35 mouse cellular contexts compared by ENCODE assay signal in genomic region chr6:90317510-90318258, GRCm38 (mm10). TPM values are rescaled to one million over a fixed set of nuclear protein-coding genes. Genes with fewer than 3 reads are reported as not detected.
DNase-seq lines count a peak whose midpoint lies in the region; ATAC-seq and TF ChIP-seq lines count a peak whose summit lies in the region.
"Had no signal": no experiment of that assay in that cellular context is flagged by ENCODE, and none has a peak within 500 bp of the region (broad histone marks: within the 10 kb centered on the region; RNA-seq: fewer than 3 reads in every experiment).

No protein-coding gene starts in this region.

- TF ChIP-seq CTCF in hindbrain, postnatal 0 days (IDR thresholded peaks at IDR 0.05; ENCODE audit: low read depth) = 0 out of 2 replicates have a peak, but pooled peaks have one; percentile 14

- no peak overlapping the region for H3K4me2 ChIP-seq in hindbrain, postnatal 0 days (ENCODE audit: low read depth, low read length)
- H3K4me2 ChIP-seq in hindbrain, embryonic 14.5 days (replicated peaks) = no peak overlapping the region
- H3K4me2 ChIP-seq in myocyte (ENCODE audit: low read depth) = peak overlapping the region; percentile 36
- H3K4me2 ChIP-seq in neural tube, embryonic 15.5 days = no peak overlapping the region
- no peak overlapping the region for H3K4me2 ChIP-seq in intestine, embryonic 15.5 days (replicated peaks)
- H3K4me2 ChIP-seq: embryonic facial prominence, embryonic 12.5 days; embryonic facial prominence, embryonic 15.5 days; forebrain, embryonic 12.5 days; forebrain, embryonic 15.5 days; heart, embryonic 12.5 days; heart, embryonic 15.5 days; hindbrain, embryonic 15.5 days had no signal

- peak; percentile 90 for DNase-seq in heart, adult 11 months
- no peak for DNase-seq in heart, postnatal 36 days
- no peak for DNase-seq in hindbrain, postnatal 0 days (ENCODE audit: low spot score)
- DNase-seq in hindbrain, embryonic 14.5 days (ENCODE audit: low spot score) = no peak
- DNase-seq in ovary, postnatal 36 days (ENCODE audit: low spot score) = no peak
- DNase-seq: adrenal gland, adult 2 months; adrenal gland, postnatal 14 days; B cell, adult 2 months; cerebellum, adult 11 months; cerebellum, adult 9-11 months; cerebellum, postnatal 25 days; gastrocnemius, adult 2 months; gastrocnemius, postnatal 14 days; heart, postnatal 14 days had no signal

- no peaks in the 10 kb centered on the region for H3K36me3 ChIP-seq in hindbrain, postnatal 0 days (ENCODE audit: insufficient read depth, low read length)
- no peaks in the 10 kb centered on the region for H3K36me3 ChIP-seq in hindbrain, embryonic 14.5 days (replicated peaks; ENCODE audit: control insufficient read depth, insufficient read depth)
- no peaks in the 10 kb centered on the region for H3K36me3 ChIP-seq in myocyte (ENCODE audit: control insufficient read depth, insufficient read depth)
- H3K36me3 ChIP-seq in neural tube, embryonic 15.5 days = no peaks in the 10 kb centered on the region
- H3K36me3 ChIP-seq in intestine, embryonic 15.5 days = no peaks in the 10 kb centered on the region
- H3K36me3 ChIP-seq: embryonic facial prominence, embryonic 12.5 days; embryonic facial prominence, embryonic 15.5 days; forebrain, embryonic 12.5 days; forebrain, embryonic 15.5 days; G1E; heart, embryonic 12.5 days; heart, embryonic 15.5 days; hindbrain, embryonic 10.5 days; hindbrain, embryonic 15.5 days had no signal

- H3K4me1 ChIP-seq in hindbrain, postnatal 0 days (ENCODE audit: insufficient read depth, low read length) = no peaks in the 10 kb centered on the region
- no peaks in the 10 kb centered on the region for H3K4me1 ChIP-seq in hindbrain, embryonic 14.5 days (replicated peaks; ENCODE audit: control insufficient read depth, insufficient read depth, low read length)
- H3K4me1 ChIP-seq in neural tube, embryonic 15.5 days = peaks cover 3% of the 10 kb centered on the region; the same call in 1 of the 2 replicates
- H3K4me1 ChIP-seq in intestine, embryonic 15.5 days (replicated peaks) = no peaks in the 10 kb centered on the region
- H3K4me1 ChIP-seq: embryonic facial prominence, embryonic 12.5 days; embryonic facial prominence, embryonic 15.5 days; forebrain, embryonic 12.5 days; forebrain, embryonic 15.5 days; heart, embryonic 12.5 days; heart, embryonic 15.5 days; hindbrain, embryonic 15.5 days had no signal

- H3K9me3 ChIP-seq in hindbrain, postnatal 0 days (ENCODE audit: low read length) = no peaks in the 10 kb centered on the region
- no peaks in the 10 kb centered on the region for H3K9me3 ChIP-seq in hindbrain, embryonic 14.5 days (ENCODE audit: control insufficient read depth, low read length)
- H3K9me3 ChIP-seq in neural tube, embryonic 15.5 days (replicated peaks) = no peaks in the 10 kb centered on the region
- H3K9me3 ChIP-seq in intestine, embryonic 15.5 days = no peaks in the 10 kb centered on the region
- H3K9me3 ChIP-seq: embryonic facial prominence, embryonic 12.5 days; embryonic facial prominence, embryonic 15.5 days; forebrain, embryonic 12.5 days; forebrain, embryonic 15.5 days; G1E; heart, embryonic 15.5 days; hindbrain, embryonic 10.5 days; hindbrain, embryonic 15.5 days had no signal

- no peak for ATAC-seq in hindbrain, postnatal 0 days
- ATAC-seq in hindbrain, embryonic 14.5 days (ENCODE audit: low FRiP score) = no peak
- ATAC-seq in neural tube, embryonic 15.5 days (ENCODE audit: low FRiP score) = peak; percentile 68
- no peak for ATAC-seq in intestine, embryonic 15.5 days
- ATAC-seq: forebrain, embryonic 15.5 days; inflammation-experienced regulatory T-cells, adult 6 months; intestine, postnatal 0 days; Patski had no signal

- no peak overlapping the region for H3K27ac ChIP-seq in hindbrain, postnatal 0 days
- H3K27ac ChIP-seq in hindbrain, embryonic 14.5 days = no peak overlapping the region
- no peak overlapping the region for H3K27ac ChIP-seq in neural tube, embryonic 15.5 days (replicated peaks)
- H3K27ac ChIP-seq in intestine, embryonic 15.5 days = no peak overlapping the region
- H3K27ac ChIP-seq: embryonic facial prominence, embryonic 12.5 days; embryonic facial prominence, embryonic 15.5 days; forebrain, embryonic 12.5 days; forebrain, embryonic 15.5 days; gastrocnemius, adult 2 months; heart, embryonic 15.5 days; hindbrain, embryonic 10.5 days; hindbrain, embryonic 15.5 days had no signal

- H3ac ChIP-seq in myocyte (ENCODE audit: control insufficient read depth, insufficient read length) = no peak overlapping the region

- 66% methylated on average over 2 of the region's 2 CpGs for WGBS in hindbrain, postnatal 0 days
- 60% methylated on average over 2 of the region's 2 CpGs for WGBS in hindbrain, embryonic 14.5 days
- WGBS in neural tube, embryonic 15.5 days = 49% methylated on average over 2 of the region's 2 CpGs
- WGBS in intestine, embryonic 15.5 days = 75% methylated on average over 2 of the region's 2 CpGs

- no peak for TF ChIP-seq POLR2A in myocyte (IDR thresholded peaks at IDR 0.05; ENCODE audit: insufficient read length, low read depth)

- no peaks in the 10 kb centered on the region for H3K27me3 ChIP-seq in hindbrain, postnatal 0 days (ENCODE audit: insufficient read depth, low read length)
- H3K27me3 ChIP-seq in hindbrain, embryonic 14.5 days (ENCODE audit: control insufficient read depth, insufficient read depth, low read length) = no peaks in the 10 kb centered on the region
- no peaks in the 10 kb centered on the region for H3K27me3 ChIP-seq in myocyte (ENCODE audit: control insufficient read depth, insufficient read depth, insufficient read length)
- H3K27me3 ChIP-seq in neural tube, embryonic 15.5 days (replicated peaks) = no peaks in the 10 kb centered on the region
- no peaks in the 10 kb centered on the region for H3K27me3 ChIP-seq in intestine, embryonic 15.5 days (replicated peaks)
- H3K27me3 ChIP-seq: embryonic facial prominence, embryonic 12.5 days; embryonic facial prominence, embryonic 15.5 days; forebrain, embryonic 12.5 days; forebrain, embryonic 15.5 days; heart, embryonic 12.5 days; heart, embryonic 15.5 days; hindbrain, embryonic 15.5 days; Patski had no signal

- no peak overlapping the region for H3K9ac ChIP-seq in hindbrain, postnatal 0 days (replicated peaks; ENCODE audit: low read length)
- no peak overlapping the region for H3K9ac ChIP-seq in hindbrain, embryonic 14.5 days
- no peak overlapping the region for H3K9ac ChIP-seq in neural tube, embryonic 15.5 days (replicated peaks)
- no peak overlapping the region for H3K9ac ChIP-seq in intestine, embryonic 15.5 days
- H3K9ac ChIP-seq: embryonic facial prominence, embryonic 12.5 days; embryonic facial prominence, embryonic 15.5 days; forebrain, embryonic 12.5 days; forebrain, embryonic 15.5 days; heart, embryonic 12.5 days; heart, embryonic 15.5 days; hindbrain, embryonic 15.5 days had no signal

- no peaks in the 10 kb centered on the region for H3K79me2 ChIP-seq in myocyte (ENCODE audit: control insufficient read depth, insufficient read depth)

- intact Hi-C loops in heart, postnatal 36 days (cut with DNase I) = no loop called here

- H3K4me3 ChIP-seq in hindbrain, postnatal 0 days (ENCODE audit: low read length) = no peak overlapping the region
- no peak overlapping the region for H3K4me3 ChIP-seq in hindbrain, embryonic 14.5 days (replicated peaks; ENCODE audit: low read length)
- no peak overlapping the region for H3K4me3 ChIP-seq in myocyte
- H3K4me3 ChIP-seq in neural tube, embryonic 15.5 days (replicated peaks) = no peak overlapping the region
- H3K4me3 ChIP-seq in intestine, embryonic 15.5 days (replicated peaks) = no peak overlapping the region
- H3K4me3 ChIP-seq: embryonic facial prominence, embryonic 12.5 days; embryonic facial prominence, embryonic 15.5 days; forebrain, embryonic 12.5 days; forebrain, embryonic 15.5 days; gastrocnemius, adult 2 months; heart, embryonic 12.5 days; heart, embryonic 15.5 days; hindbrain, embryonic 10.5 days; hindbrain, embryonic 15.5 days had no signal

TF ChIP-seq in myocyte, 11 proteins besides CTCF, POLR2A, EP300 and RAD21:
- TF ChIP-seq E2F4 (IDR thresholded peaks at IDR 0.05; ENCODE audit: insufficient read depth) = no peak

RNA-seq across cellular contexts. Expression of gene Chst13, which starts 7.3 kb away (rescaled TPM):
- total RNA-seq in heart, postnatal 36 days (2021) = not detected
- total RNA-seq in hindbrain, postnatal 0 days (2014; rRNA removed) = 0.11 and 0.21 TPM in 2 replicates
- polyA plus RNA-seq in hindbrain, postnatal 0 days (2015; fragmentation: Nextera tagmentation; extraction: Ambion mirVana) = 0.20 and 0.35 TPM in 2 replicates
- not detected in 2 replicates for polyA plus RNA-seq in hindbrain, embryonic 14.5 days (2014; fragmentation: Nextera tagmentation; extraction: Ambion mirVana)
- polyA plus RNA-seq in myocyte (2012; fragmentation: generic; extraction: Trizol) = 3.9 TPM
- polyA plus RNA-seq in neural tube, embryonic 15.5 days (2015; fragmentation: Nextera tagmentation; extraction: Ambion mirVana) = 0.36 TPM in 2 replicates
- 0.58 and 0.62 TPM in 2 replicates for polyA plus RNA-seq in intestine, embryonic 15.5 days (2015; fragmentation: Nextera tagmentation; extraction: Ambion mirVana)
- total RNA-seq: adrenal gland, adult 2 months; common myeloid progenitor, adult 5-6 weeks; gastrocnemius, adult 2 months; gastrocnemius, postnatal 4 days; heart, adult 18-20 months had no signal
- polyA plus RNA-seq: cerebellum, adult 2 months; forebrain, embryonic 12.5 days; forebrain, embryonic 15.5 days; heart, embryonic 15.5 days; hindbrain, embryonic 10.5 days; hindbrain, embryonic 15.5 days; inflammation-experienced regulatory T-cells, adult 6 months; intestine, postnatal 0 days had no signal

RNA-seq across cellular contexts. Expression of gene Uroc1, which starts 15.4 kb away (rescaled TPM):
- not detected for total RNA-seq in heart, postnatal 36 days (2021)
- total RNA-seq in hindbrain, postnatal 0 days (2014; rRNA removed) = 0.07 TPM in 1 of 2 replicates, not detected in the other
- polyA plus RNA-seq in hindbrain, postnatal 0 days (2015; fragmentation: Nextera tagmentation; extraction: Ambion mirVana) = 0.04 TPM in 1 of 2 replicates, not detected in the other
- polyA plus RNA-seq in hindbrain, embryonic 14.5 days (2014; fragmentation: Nextera tagmentation; extraction: Ambion mirVana) = not detected in 2 replicates
- polyA plus RNA-seq in myocyte (2012; fragmentation: generic; extraction: Trizol) = not detected
- 0.11 TPM in 1 of 2 replicates, not detected in the other for polyA plus RNA-seq in neural tube, embryonic 15.5 days (2015; fragmentation: Nextera tagmentation; extraction: Ambion mirVana)
- polyA plus RNA-seq in intestine, embryonic 15.5 days (2015; fragmentation: Nextera tagmentation; extraction: Ambion mirVana) = 0.34 TPM in 2 replicates
- total RNA-seq: CH12.LX; common myeloid progenitor, adult 5-6 weeks; G1E; gastrocnemius, adult 2 months; gastrocnemius, postnatal 14 days; heart, adult 18-20 months; heart, postnatal 14 days had no signal
- polyA plus RNA-seq: cerebellum, adult 2 months; embryonic facial prominence, embryonic 12.5 days; forebrain, embryonic 12.5 days; forebrain, embryonic 15.5 days; G1E; heart, embryonic 12.5 days; heart, embryonic 15.5 days; hindbrain, embryonic 10.5 days; hindbrain, embryonic 15.5 days; inflammation-experienced regulatory T-cells, adult 6 months had no signal

RNA-seq across cellular contexts. Expression of gene BC048671, which starts 16.7 kb away (rescaled TPM):
- not detected for total RNA-seq in heart, postnatal 36 days (2021)
- not detected in 2 replicates for total RNA-seq in hindbrain, postnatal 0 days (2014; rRNA removed)
- not detected in 2 replicates for polyA plus RNA-seq in hindbrain, postnatal 0 days (2015; fragmentation: Nextera tagmentation; extraction: Ambion mirVana)
- polyA plus RNA-seq in hindbrain, embryonic 14.5 days (2014; fragmentation: Nextera tagmentation; extraction: Ambion mirVana) = not detected in 2 replicates
- polyA plus RNA-seq in myocyte (2012; fragmentation: generic; extraction: Trizol) = not detected
- polyA plus RNA-seq in neural tube, embryonic 15.5 days (2015; fragmentation: Nextera tagmentation; extraction: Ambion mirVana) = not detected in 2 replicates
- polyA plus RNA-seq in intestine, embryonic 15.5 days (2015; fragmentation: Nextera tagmentation; extraction: Ambion mirVana) = not detected in 2 replicates
- total RNA-seq: adrenal gland, adult 2 months; adrenal gland, postnatal 14 days; adrenal gland, postnatal 4 days; CH12.LX; common myeloid progenitor, adult 5-6 weeks; G1E; gastrocnemius, adult 2 months; gastrocnemius, postnatal 14 days; gastrocnemius, postnatal 4 days; heart, adult 18-20 months; heart, postnatal 14 days had no signal
- polyA plus RNA-seq: adrenal gland, adult 2 months; cerebellum, adult 2 months; embryonic facial prominence, embryonic 12.5 days; embryonic facial prominence, embryonic 15.5 days; forebrain, embryonic 12.5 days; forebrain, embryonic 15.5 days; G1E; heart, embryonic 12.5 days; heart, embryonic 15.5 days; hindbrain, embryonic 10.5 days; hindbrain, embryonic 15.5 days; inflammation-experienced regulatory T-cells, adult 6 months; intestine, postnatal 0 days; Patski had no signal

RNA-seq across cellular contexts. Expression of gene Zxdc, which starts 51.6 kb away (rescaled TPM):
- 10 to 100 TPM; 14.4 to 14.6 TPM for total RNA-seq in heart, postnatal 36 days (2021)
- total RNA-seq in hindbrain, postnatal 0 days (2014; rRNA removed) = 45.7 and 49.7 TPM in 2 replicates
- polyA plus RNA-seq in hindbrain, postnatal 0 days (2015; fragmentation: Nextera tagmentation; extraction: Ambion mirVana) = 7.4 and 7.8 TPM in 2 replicates
- polyA plus RNA-seq in hindbrain, embryonic 14.5 days (2014; fragmentation: Nextera tagmentation; extraction: Ambion mirVana) = 17.1 and 17.7 TPM in 2 replicates
- polyA plus RNA-seq in myocyte (2012; fragmentation: generic; extraction: Trizol) = 7.6 TPM
- polyA plus RNA-seq in neural tube, embryonic 15.5 days (2015; fragmentation: Nextera tagmentation; extraction: Ambion mirVana) = 8.1 and 10.4 TPM in 2 replicates
- polyA plus RNA-seq in intestine, embryonic 15.5 days (2015; fragmentation: Nextera tagmentation; extraction: Ambion mirVana) = 7.1 and 7.3 TPM in 2 replicates
